Mouse (Mus musculus): ENCODE measurements around the gene Gm11034.

- TF ChIP-seq EP300 (IDR thresholded peaks at IDR 0.05; ENCODE audit: low read depth) (no peak), CTCF (IDR thresholded peaks at IDR 0.05; ENCODE audit: low read depth) (peak; percentile 52)
Measured at GRCm38 (mm10) chr8:72189417-72190214, 23.8 kb downstream of the Gm11034 start, which contains the start of gene Hsh2d.

All from liver, postnatal 0 days (tissue).